8 mouse cellular contexts compared by ENCODE assay signal in the genomic region with DNA sequence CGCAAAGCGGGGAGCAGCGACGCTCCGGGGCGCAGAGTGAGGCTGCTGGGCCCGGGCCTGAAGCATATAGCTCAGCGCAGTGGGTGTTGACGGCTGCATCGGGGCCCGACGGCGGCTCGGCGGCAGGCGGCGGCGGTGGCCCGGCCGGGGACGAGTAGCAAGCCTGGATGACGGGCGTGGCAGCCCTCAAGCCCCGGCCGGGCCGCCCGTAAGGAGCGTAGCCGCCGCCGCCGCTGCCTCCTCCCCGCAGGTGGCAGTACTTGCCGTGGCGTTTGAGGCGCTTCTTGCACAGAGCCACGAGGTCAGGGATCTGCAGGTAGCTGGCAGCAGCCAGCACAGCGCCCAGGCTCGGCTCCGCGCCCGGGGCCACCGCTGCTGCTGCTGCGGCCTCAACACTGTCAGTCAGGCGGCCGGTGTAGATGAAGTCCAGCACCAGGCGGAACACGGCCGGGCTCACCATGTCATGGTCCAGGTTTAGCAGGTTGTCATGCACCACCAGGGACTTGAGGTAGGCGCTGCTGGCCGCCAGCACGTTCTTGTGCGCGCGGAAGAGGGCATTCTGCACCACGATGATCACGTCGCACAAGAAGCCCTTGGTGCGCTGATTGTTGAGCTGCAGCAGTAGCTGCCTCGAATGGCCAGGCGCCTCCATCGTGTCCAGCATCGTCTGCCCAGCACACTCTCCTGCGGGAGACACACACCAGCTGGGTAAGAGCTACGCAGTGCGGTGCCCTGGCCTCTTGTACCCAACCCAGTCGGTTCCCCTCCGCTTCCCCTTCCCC. TPM values are rescaled to one million over a fixed set of nuclear protein-coding genes. Genes with fewer than 3 reads are reported as not detected.
DNase-seq lines count a peak whose midpoint lies in the region; ATAC-seq and TF ChIP-seq lines count a peak whose summit lies in the region.

No protein-coding gene starts in this region.

- H3K4me3 ChIP-seq in megakaryocyte, embryonic 14.5 days (replicated peaks): peak overlapping the region; percentile 80
- H3K4me3 ChIP-seq in heart, postnatal 0 days (ENCODE audit: low read depth, low read length): peak overlapping the region; percentile 67
- peak overlapping the region; percentile 73 for H3K4me3 ChIP-seq in limb, embryonic 12.5 days (replicated peaks)

- H3K9ac ChIP-seq in heart, postnatal 0 days (replicated peaks; ENCODE audit: low read depth, low read length): peak overlapping the region; percentile 55
- H3K9ac ChIP-seq in limb, embryonic 12.5 days (replicated peaks): peak overlapping the region; percentile 82

- peaks cover 75% of the 10 kb centered on the region for H3K4me1 ChIP-seq in megakaryocyte, embryonic 14.5 days
- peaks cover 4% of the 10 kb centered on the region; the same call in 1 of the 2 replicates for H3K4me1 ChIP-seq in heart, postnatal 0 days (ENCODE audit: control insufficient read depth, insufficient read depth)
- peaks cover 71% of the 10 kb centered on the region for H3K4me1 ChIP-seq in limb, embryonic 12.5 days (replicated peaks)

- no peak for ATAC-seq in megakaryocyte, adult 5-6 weeks (ENCODE audit: poor library complexity, severe bottlenecking)
- no peak for ATAC-seq in heart, postnatal 0 days (ENCODE audit: insufficient read depth, low read depth)
- ATAC-seq in limb, embryonic 12.5 days (ENCODE audit: insufficient number of reproducible peaks, insufficient read depth, low FRiP score, low TSS enrichment, low read depth): no peak
- no peak for ATAC-seq in granulocyte monocyte progenitor cell, adult 5-6 weeks (replicated peaks; ENCODE audit: poor library complexity, severe bottlenecking)

- peaks cover 25% of the 10 kb centered on the region for H3K36me3 ChIP-seq in megakaryocyte, embryonic 14.5 days (replicated peaks; ENCODE audit: low read length)
- H3K36me3 ChIP-seq in heart, postnatal 0 days (replicated peaks; ENCODE audit: control insufficient read depth, insufficient read depth, low read length): peaks cover 27% of the 10 kb centered on the region
- H3K36me3 ChIP-seq in limb, embryonic 12.5 days: peaks cover 53% of the 10 kb centered on the region

- peak overlapping the region; percentile 71 for H3K27ac ChIP-seq in heart, postnatal 0 days (ENCODE audit: low read depth)
- H3K27ac ChIP-seq in limb, embryonic 12.5 days: peak overlapping the region; percentile 88

- peak; percentile 58 for DNase-seq in embryo, embryonic 11 days
- DNase-seq in heart, postnatal 0 days (ENCODE audit: low spot score): peak; percentile 23
- DNase-seq in naive thymus-derived CD4-positive, alpha-beta T cell, adult 2 months (ENCODE audit: low read depth): peak; percentile 74
- DNase-seq in layer of hippocampus, adult 9-11 months: no peak

- peaks cover 72% of the 10 kb centered on the region for H3K27me3 ChIP-seq in megakaryocyte, embryonic 14.5 days (replicated peaks)
- peaks cover 54% of the 10 kb centered on the region for H3K27me3 ChIP-seq in heart, postnatal 0 days (ENCODE audit: control insufficient read depth, insufficient read depth, low read length)
- H3K27me3 ChIP-seq in limb, embryonic 12.5 days: peaks cover 93% of the 10 kb centered on the region

- peak overlapping the region; percentile 89 for H3K4me2 ChIP-seq in heart, postnatal 0 days (ENCODE audit: low read depth, low read length)
- H3K4me2 ChIP-seq in limb, embryonic 12.5 days: peak overlapping the region; percentile 91

- no peak for TF ChIP-seq CTCF in heart, postnatal 0 days (IDR thresholded peaks at IDR 0.05; ENCODE audit: low read depth)

- H3K9me3 ChIP-seq in megakaryocyte, embryonic 14.5 days: peaks cover 21% of the 10 kb centered on the region
- no peaks in the 10 kb centered on the region for H3K9me3 ChIP-seq in heart, postnatal 0 days (replicated peaks; ENCODE audit: control insufficient read depth, low read length)
- no peaks in the 10 kb centered on the region for H3K9me3 ChIP-seq in limb, embryonic 12.5 days

- WGBS in heart, postnatal 0 days: 4% methylated on average over 68 of the region's 68 CpGs
- 3% methylated on average over 68 of the region's 68 CpGs for WGBS in limb, embryonic 12.5 days

- no peak for TF ChIP-seq EP300 in heart, postnatal 0 days (IDR thresholded peaks at IDR 0.05; ENCODE audit: low read depth)

RNA-seq across cellular contexts. Expression of gene Hic1, which starts 2.3 kb away (rescaled TPM):
- 0.41 TPM in 1 of 2 replicates, not detected in the other for polyA plus RNA-seq in megakaryocyte, embryonic 14.5 days (2012; ENCODE audit: insufficient read depth, low replicate concordance)
- 0.14 TPM in 1 of 2 replicates, not detected in the other for total RNA-seq in megakaryocyte, adult 5-6 weeks (2015)
- total RNA-seq in megakaryocyte, adult 5-6 weeks (2017): 0.04 and 0.07 TPM in 2 replicates
- total RNA-seq in heart, postnatal 0 days (2014; rRNA removed; ENCODE audit: low replicate concordance): 17.8 and 19.5 TPM in 2 replicates
- 4.8 and 6.1 TPM in 2 replicates for polyA plus RNA-seq in heart, postnatal 0 days (2015; fragmentation: Nextera tagmentation; extraction: Ambion mirVana)
- polyA plus RNA-seq in limb, embryonic 12.5 days (2016; fragmentation: Nextera tagmentation; extraction: Ambion mirVana): 30.3 and 35.5 TPM in 2 replicates
- not detected in 2 replicates for total RNA-seq in granulocyte monocyte progenitor cell, adult 5-6 weeks (2014; fragmentation: Nextera tagmentation)
- not detected in 2 replicates for total RNA-seq in granulocyte monocyte progenitor cell, adult 5-6 weeks (2017)

RNA-seq across cellular contexts. Expression of gene Ovca2, which starts 11.6 kb away (rescaled TPM):
- 1.1 and 4.0 TPM in 2 replicates for polyA plus RNA-seq in megakaryocyte, embryonic 14.5 days (2012; ENCODE audit: insufficient read depth, low replicate concordance)
- total RNA-seq in megakaryocyte, adult 5-6 weeks (2015): 11.5 and 17.2 TPM in 2 replicates
- 7.8 and 11.0 TPM in 2 replicates for total RNA-seq in megakaryocyte, adult 5-6 weeks (2017)
- total RNA-seq in heart, postnatal 0 days (2014; rRNA removed; ENCODE audit: low replicate concordance): 8.9 and 35.2 TPM in 2 replicates
- 12.9 and 13.4 TPM in 2 replicates for polyA plus RNA-seq in heart, postnatal 0 days (2015; fragmentation: Nextera tagmentation; extraction: Ambion mirVana)
- polyA plus RNA-seq in limb, embryonic 12.5 days (2016; fragmentation: Nextera tagmentation; extraction: Ambion mirVana): 29.6 and 31.0 TPM in 2 replicates
- 17.1 and 20.1 TPM in 2 replicates for total RNA-seq in granulocyte monocyte progenitor cell, adult 5-6 weeks (2014; fragmentation: Nextera tagmentation)
- 16.1 and 16.4 TPM in 2 replicates for total RNA-seq in granulocyte monocyte progenitor cell, adult 5-6 weeks (2017)

RNA-seq across cellular contexts. Expression of gene Dph1, which starts 24.0 kb away (rescaled TPM):
- polyA plus RNA-seq in megakaryocyte, embryonic 14.5 days (2012; ENCODE audit: insufficient read depth, low replicate concordance): 19.5 and 24.9 TPM in 2 replicates
- total RNA-seq in megakaryocyte, adult 5-6 weeks (2015): 0.52 and 1.3 TPM in 2 replicates
- total RNA-seq in megakaryocyte, adult 5-6 weeks (2017): 1.8 and 2.0 TPM in 2 replicates
- total RNA-seq in heart, postnatal 0 days (2014; rRNA removed; ENCODE audit: low replicate concordance): 34.4 and 72.1 TPM in 2 replicates
- 19.3 and 20.2 TPM in 2 replicates for polyA plus RNA-seq in heart, postnatal 0 days (2015; fragmentation: Nextera tagmentation; extraction: Ambion mirVana)
- 24.0 and 25.5 TPM in 2 replicates for polyA plus RNA-seq in limb, embryonic 12.5 days (2016; fragmentation: Nextera tagmentation; extraction: Ambion mirVana)
- 7.6 and 17.1 TPM in 2 replicates for total RNA-seq in granulocyte monocyte progenitor cell, adult 5-6 weeks (2014; fragmentation: Nextera tagmentation)
- 8.9 and 10.6 TPM in 2 replicates for total RNA-seq in granulocyte monocyte progenitor cell, adult 5-6 weeks (2017)

RNA-seq across cellular contexts. Expression of gene Rtn4rl1, which starts 26.5 kb away (rescaled TPM):
- 0.29 TPM in 1 of 2 replicates, not detected in the other for polyA plus RNA-seq in megakaryocyte, embryonic 14.5 days (2012; ENCODE audit: insufficient read depth, low replicate concordance)
- 1.2 and 1.3 TPM in 2 replicates for total RNA-seq in megakaryocyte, adult 5-6 weeks (2015)
- 0.08 and 0.81 TPM in 2 replicates for total RNA-seq in megakaryocyte, adult 5-6 weeks (2017)
- total RNA-seq in heart, postnatal 0 days (2014; rRNA removed; ENCODE audit: low replicate concordance): 6.0 and 19.7 TPM in 2 replicates
- 12.2 and 12.8 TPM in 2 replicates for polyA plus RNA-seq in heart, postnatal 0 days (2015; fragmentation: Nextera tagmentation; extraction: Ambion mirVana)
- polyA plus RNA-seq in limb, embryonic 12.5 days (2016; fragmentation: Nextera tagmentation; extraction: Ambion mirVana): 1.5 and 2.1 TPM in 2 replicates
- 0.37 and 1.0 TPM in 2 replicates for total RNA-seq in granulocyte monocyte progenitor cell, adult 5-6 weeks (2014; fragmentation: Nextera tagmentation)
- total RNA-seq in granulocyte monocyte progenitor cell, adult 5-6 weeks (2017): 0.15 TPM in 1 of 2 replicates, not detected in the other

Comparison
In these comparisons a context has a peak if more than half of its experiments do, and no peak if none do; other contexts are left out.
1. RNA of gene Hic1, which starts 2.3 kb away (total RNA-seq): 17.8 to 19.5 TPM in heart, postnatal 0 days; 0.04 to 0.14 TPM in megakaryocyte, adult 5-6 weeks and not detected in granulocyte monocyte progenitor cell, adult 5-6 weeks; every median in the first group is over 10 times any median in the second.
2. Peak in every context shown above with its lines, with median percentiles within 50 percentile points of each other: H3K4me3 ChIP-seq.